Mouse (Mus musculus) hematopoietic stem cell, adult 5-6 weeks (primary cell): Measurements from ENCODE around the gene Ndufs2. TPM values are rescaled to one million over a fixed set of nuclear protein-coding genes. Genes with fewer than 3 reads are reported as not detected.

Experiments
- ATAC-seq, 2 experiments: fragments of 125-278 bp in 1 of 2; replicated peaks in 1 of 2; 2 replicates each; pipeline ENCODE4 v1.8.0; 2016 to 2017; ENCODE audit warnings: inconsistent platforms in 2 of 2, mild to moderate bottlenecking in 2 of 2, moderate number of reproducible peaks in 2 of 2, low read depth in 1 of 2, moderate TSS enrichment in 1 of 2; ENCODE audit not compliant: low FRiP score in 2 of 2, poor library complexity in 2 of 2, severe bottlenecking in 2 of 2, insufficient read depth in 1 of 2, low TSS enrichment in 1 of 2
- total RNA-seq: library from RNA; stranded (forward); fragments of 172-1452, 232-1000 nt; gene quantifications from 2 replicates; pipeline ENCODE4 v1.2.3, GENCODE M21; 2017

Gene Ndufs2
- total RNA-seq, 1 experiment from 2014 or later, result 369 TPM

- ATAC-seq, result no peak
Measured at GRCm38 (mm10) chr1:171240911-171241310, 10.3 kb downstream of the Ndufs2 start.

DNA sequence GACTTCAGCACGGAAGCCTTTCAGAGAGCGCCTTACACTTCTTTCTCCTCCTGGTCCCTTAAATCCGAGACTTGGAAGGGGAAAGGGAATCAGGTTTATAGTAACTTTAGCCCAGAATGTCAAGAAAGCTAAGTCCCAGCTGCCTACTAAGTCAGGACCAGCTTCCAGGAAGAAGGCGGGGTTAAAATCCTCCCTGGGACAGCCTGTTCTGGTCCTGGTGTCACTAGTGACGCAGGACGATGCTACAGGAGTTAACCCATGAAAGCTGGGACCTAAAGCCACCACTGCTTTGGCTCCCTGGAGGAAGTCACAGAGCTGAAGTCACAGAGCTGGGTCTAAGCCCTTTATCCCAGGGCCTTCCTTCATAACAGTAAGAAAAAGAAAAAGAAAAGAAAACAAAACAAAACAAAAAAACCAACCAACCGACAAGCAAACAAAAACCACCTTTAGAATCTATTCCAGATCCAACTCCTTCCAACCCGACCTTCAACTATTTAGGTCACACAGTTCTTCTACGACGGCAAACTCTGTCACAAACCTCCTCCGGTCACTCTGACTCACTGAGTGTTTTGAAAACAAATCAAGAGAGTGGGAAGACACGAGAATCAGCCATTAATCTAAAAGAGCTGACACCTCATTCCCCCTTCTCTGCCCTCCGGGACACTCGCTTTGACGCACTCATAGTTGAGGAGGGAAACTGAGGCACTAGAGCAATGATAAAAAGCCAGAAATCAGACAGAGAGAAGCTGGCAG is 11.0 kb downstream of the Ndufs2 start:
- no peak for ATAC-seq

DNA sequence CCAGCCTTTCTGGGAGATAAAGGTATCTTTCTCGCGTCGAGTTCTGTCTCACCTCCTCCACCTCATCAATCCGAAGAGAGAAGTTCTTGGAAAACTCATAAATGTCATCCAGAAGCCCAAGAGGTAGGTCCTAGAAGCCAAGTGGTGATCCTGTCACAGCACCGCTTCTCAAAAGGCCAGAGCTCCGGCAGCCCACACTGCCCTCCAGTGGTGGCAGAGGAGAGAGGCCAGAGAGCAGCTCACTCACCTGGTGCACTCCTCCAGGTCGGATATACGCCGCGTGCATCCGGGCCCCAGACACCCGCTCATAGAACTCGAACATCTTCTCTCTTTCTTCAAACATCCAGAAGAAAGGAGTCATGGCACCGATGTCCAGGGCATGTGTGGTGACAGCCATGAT is 12.7 kb downstream of the Ndufs2 start:
- peak; percentile 58 to 74; a peak in 3 of 4 replicates for ATAC-seq

GRCm38 (mm10) chr1:171237438-171237837 is 13.8 kb downstream of the Ndufs2 start:
- ATAC-seq, result no peak

DNA sequence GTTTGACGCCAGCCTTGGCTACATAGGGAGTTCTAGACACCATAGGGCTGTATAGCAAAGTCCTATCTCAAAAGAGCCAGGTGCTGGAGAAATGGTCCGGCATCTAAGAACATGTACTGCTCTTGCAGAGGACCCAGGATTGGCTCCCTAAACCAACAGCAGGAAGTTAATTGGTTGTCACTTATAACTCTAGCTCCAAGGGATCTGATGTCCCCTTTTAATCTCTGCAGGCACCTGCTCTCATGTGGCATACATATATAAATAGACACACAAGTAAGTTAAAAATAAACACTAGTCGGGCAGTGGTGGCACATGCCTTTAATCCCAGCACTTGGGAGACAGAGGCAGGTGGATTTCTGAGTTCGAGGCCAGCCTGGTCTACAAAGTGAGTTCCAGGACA is 15.4 kb downstream of the Ndufs2 start:
- ATAC-seq, result no peak

DNA sequence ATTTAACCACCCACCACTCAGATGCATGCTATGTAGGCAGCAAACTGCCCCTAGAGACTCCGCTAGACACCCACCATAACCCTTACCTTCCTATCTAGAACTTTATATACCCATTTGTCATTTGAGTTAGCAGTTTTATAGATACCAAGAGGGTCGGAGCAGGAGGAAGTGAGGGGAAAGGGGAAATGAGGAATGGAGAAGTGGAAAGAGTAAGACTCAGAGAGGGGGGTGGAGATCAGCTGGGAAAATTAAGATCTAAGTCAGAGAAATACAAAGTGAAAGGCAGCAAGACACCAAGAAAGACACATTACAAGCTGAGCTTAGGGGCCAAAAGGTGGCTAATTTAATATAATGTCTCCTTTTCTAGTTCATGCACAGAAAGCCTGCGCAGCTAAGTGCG is 16.6 kb downstream of the Ndufs2 start:
- ATAC-seq, result peak; percentile 12 to 13; a peak in 1 of 4 replicates

- ATAC-seq, result peak; percentile 40 to 75
Measured at GRCm38 (mm10) chr1:171234126-171234525, 17.1 kb downstream of the Ndufs2 start, which contains the start of gene Fcer1g. Gene Fcer1g, minus strand, starts transcription at chr1:171234365.

DNA sequence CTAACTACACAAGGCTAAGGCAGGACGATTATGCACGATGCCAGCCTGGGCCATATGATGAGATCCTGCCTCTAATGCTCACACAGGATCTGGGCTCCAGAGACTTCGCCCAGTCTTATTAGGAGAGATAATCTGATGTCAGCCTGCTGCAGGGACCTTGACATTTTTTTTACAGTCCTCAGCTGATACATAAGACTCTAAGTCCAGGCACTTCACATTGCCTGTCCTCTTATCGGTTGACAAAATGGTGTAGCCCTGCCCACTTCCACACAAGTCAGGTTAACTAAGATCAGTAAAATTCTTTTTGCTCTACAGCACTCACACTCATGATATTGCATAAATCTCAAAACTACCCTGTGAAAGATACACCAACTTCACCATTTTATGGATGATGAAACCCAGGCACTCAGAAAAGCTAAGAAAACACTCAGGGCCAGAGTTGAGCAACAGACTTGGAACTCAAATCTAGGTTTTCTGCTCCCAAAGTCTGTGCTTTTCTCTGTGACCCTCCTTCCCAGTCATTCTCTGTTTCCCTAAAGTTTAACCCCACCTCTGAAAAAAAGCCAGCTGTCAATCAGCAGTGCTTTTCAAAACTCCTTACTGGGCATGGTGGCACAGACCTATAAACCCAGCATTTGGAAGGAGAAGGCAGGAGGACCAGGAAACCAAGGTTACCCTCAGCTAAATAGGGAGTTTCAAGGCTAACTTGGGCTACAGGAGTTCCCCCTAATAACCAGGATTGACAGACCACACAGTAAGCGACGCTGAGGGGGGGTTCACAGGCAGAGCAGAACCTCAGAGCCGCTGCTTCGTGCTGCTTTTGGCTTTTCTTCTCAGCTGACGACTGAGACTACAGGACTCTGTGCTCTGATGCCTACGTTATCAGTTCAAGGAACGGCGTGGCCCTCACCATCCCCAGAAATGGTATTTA is 18.1 kb downstream of the Ndufs2 start:
- peak in 1 of 2 experiments; percentile 3; a peak in 2 of 4 replicates for ATAC-seq

DNA sequence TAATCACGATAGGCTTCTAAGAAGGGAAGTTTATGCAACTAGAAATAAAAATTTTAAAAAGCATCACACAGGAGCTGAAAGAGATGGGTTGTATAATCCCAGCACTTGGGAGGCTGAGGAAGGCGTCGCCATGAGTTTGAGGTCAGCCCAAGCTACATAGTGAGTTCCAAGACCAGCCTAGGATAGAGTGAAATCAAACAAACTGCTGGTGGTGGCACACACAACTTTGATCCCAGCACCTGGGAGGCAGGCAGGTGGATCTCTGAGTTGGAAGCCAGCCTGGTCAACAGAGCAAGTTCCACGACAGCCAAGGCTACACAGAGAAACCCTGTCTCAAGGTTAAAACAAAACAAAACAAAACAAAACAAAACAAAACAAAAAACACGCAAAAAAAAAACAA is 18.8 kb downstream of the Ndufs2 start:
- ATAC-seq, result no peak

- ATAC-seq, result peak; percentile 47 to 50; a peak in 1 of 4 replicates
Measured at GRCm38 (mm10) chr1:171231844-171232243, 19.3 kb downstream of the Ndufs2 start.

DNA sequence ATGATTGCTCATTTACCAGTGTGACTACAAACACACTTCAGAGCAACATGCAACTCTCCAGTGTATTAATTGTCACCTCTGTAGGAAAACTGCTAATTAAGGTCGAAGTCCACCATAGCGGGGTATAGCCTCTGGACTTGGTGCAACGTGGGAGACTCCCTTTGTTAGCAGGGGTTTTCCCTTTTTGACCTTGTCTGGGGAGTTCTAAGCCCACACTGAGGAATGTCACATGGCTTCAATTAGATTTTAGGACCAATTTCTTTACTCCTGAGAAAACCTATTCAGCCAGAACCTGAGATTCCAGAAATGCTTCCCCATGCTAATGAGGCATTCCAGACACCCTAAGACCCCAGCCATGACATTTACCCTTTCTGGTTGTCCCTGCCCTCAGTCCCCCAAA is 21.0 kb downstream of the Ndufs2 start:
- no peak for ATAC-seq

DNA sequence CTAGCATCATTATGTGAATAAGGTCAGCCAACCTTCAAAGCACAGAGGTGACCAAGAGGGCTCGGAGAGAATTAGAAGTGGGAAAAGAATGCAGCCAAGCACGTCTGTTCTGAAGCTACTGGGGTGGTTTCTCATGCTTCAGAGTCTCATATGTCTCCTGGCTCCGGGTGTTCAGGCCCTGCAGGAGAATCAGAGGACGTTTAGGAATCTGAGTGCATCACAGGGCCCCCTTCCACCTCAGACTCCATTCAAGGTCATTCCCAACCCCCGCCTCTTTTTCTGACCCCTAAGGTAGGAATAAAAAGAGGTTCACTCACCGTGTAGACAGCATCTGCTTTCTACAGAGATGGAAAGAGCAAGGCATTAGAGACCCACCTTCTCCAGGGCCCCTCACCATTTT is 21.4 kb downstream of the Ndufs2 start:
- no peak for ATAC-seq

GRCm38 (mm10) chr1:171227879-171228278 is 23.3 kb downstream of the Ndufs2 start:
- ATAC-seq, result no peak

- no peak for ATAC-seq
Measured at GRCm38 (mm10) chr1:171226780-171227179, 24.4 kb downstream of the Ndufs2 start.

GRCm38 (mm10) chr1:171224857-171225256 is 26.3 kb downstream of the Ndufs2 start, which contains the start of gene Apoa2:
Gene Apoa2, plus strand, starts transcription at chr1:171225054.
- no peak for ATAC-seq

GRCm38 (mm10) chr1:171223796-171224195 is 27.4 kb downstream of the Ndufs2 start:
- ATAC-seq, result no peak

DNA sequence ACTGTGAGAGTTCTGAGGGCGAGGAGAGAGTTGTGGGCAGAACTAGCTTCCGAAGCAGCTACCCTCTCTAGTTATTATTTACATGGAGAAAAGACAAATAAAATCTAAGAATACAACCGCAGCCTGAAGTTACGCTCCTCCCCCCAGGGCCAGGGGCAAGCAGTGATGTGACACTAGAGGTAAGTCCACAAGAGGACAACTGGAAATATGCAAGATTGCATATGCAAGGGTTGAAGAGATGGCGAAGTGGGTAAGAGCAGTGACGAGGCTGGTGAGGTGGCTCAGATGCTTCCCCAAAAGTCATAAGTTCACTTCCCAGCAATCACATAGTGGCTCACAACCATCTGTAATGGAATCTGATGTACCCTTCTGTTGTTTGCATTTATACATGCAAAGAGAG is 28.0 kb downstream of the Ndufs2 start:
- ATAC-seq, result no peak
